Mouse (Mus musculus): ENCODE results near the gene Kcp. TPM values are rescaled to one million over a fixed set of nuclear protein-coding genes. Genes with fewer than 3 reads are reported as not detected.

Gene Kcp
- total and polyA plus RNA-seq, 2 experiments from 2014 or later, result 7.7 to 27.5 TPM

DNA sequence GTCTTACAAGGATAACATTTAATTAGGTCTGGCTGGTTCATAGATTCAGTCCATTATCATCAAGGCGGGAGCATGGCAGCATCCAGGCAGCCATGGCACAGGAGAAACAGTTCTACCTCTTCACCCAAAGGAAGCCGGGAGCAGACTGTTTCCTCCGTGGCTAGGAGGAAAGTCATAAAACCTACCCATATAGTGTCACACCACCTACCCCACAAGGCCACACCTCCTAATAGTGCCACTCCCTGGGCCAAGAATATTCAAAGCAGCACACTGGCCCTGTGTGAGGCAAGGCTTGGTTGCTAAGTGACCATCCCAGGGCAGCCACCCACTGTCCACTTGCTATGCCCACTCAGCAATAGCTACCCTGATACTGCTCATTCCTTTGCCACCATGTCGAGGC is 36.6 kb downstream of the Kcp start, which contains the start of gene Atp6v1fnb:
Gene Atp6v1fnb, plus strand, starts transcription at position 301 of the 400 bp plus-strand sequence.
- Histone ChIP-seq H3K9ac (replicated peaks; ENCODE audit: low read length) (no peak within 1 kb of the TSS), H3K4me1 (ENCODE audit: insufficient read depth, low read length) (peaks cover 6% of the 10 kb centered on the region; the same call in 1 of the 2 replicates), H3K4me3 (ENCODE audit: low read length) (no peak within 1 kb of the TSS), H3K9me3 (ENCODE audit: low read length) (no peaks in the 10 kb centered on the region), H3K27me3 (ENCODE audit: insufficient read depth, low read length) (no peaks in the 10 kb centered on the region), H3K4me2 (ENCODE audit: low read depth, low read length) (no peak within 1 kb of the TSS), H3K36me3 (ENCODE audit: insufficient read depth, low read length) (peaks cover 12% of the 10 kb centered on the region; the same call in 1 of the 2 replicates), H3K27ac (no peak within 1 kb of the TSS)
- no peak for ATAC-seq
- TF ChIP-seq CTCF (IDR thresholded peaks at IDR 0.05; ENCODE audit: low read depth), result no peak
- WGBS, result 96% methylated on average over 4 of the region's 4 CpGs
- DNase-seq (ENCODE audit: low spot score), result no peak

DNA sequence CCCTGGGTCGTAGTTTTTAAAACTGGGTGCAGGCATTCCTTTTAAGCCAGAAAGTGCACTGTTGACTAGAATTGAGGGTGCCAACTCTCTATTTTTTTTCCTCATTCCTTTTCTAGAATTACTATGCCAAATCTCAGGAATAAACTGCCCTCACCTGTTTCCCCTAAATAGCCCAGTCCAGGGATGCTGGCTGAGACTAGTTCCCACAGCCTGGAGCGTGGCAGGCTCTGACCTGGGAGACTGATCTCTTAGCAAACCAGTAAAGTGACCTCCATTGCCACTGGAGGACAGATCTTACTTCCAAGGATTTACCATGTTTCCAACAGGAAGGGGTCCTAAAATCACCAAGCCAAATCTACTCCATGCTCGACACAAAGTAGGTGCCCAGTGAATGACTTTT is 38.9 kb downstream of the Kcp start:
- H3K36me3 ChIP-seq (ENCODE audit: insufficient read depth, low read length), result peaks cover 12% of the 10 kb centered on the region; the same call in 1 of the 2 replicates
- DNase-seq (ENCODE audit: low spot score), result no peak
- peak overlapping the region; percentile 74 for H3K4me2 ChIP-seq (ENCODE audit: low read depth, low read length)
- peak overlapping the region; percentile 52 for H3K9ac ChIP-seq (replicated peaks; ENCODE audit: low read length)
- peak overlapping the region; percentile 74 for H3K4me3 ChIP-seq (ENCODE audit: low read length)
- no peak overlapping the region for H3K27ac ChIP-seq
- no peak for ATAC-seq
- no peaks in the 10 kb centered on the region for H3K9me3 ChIP-seq (ENCODE audit: low read length)
- no peaks in the 10 kb centered on the region for H3K27me3 ChIP-seq (ENCODE audit: insufficient read depth, low read length)
- 88% methylated on average over 3 of the region's 3 CpGs for WGBS
- no peak for TF ChIP-seq CTCF (IDR thresholded peaks at IDR 0.05; ENCODE audit: low read depth)
- peaks cover 6% of the 10 kb centered on the region; the same call in 1 of the 2 replicates for H3K4me1 ChIP-seq (ENCODE audit: insufficient read depth, low read length)

DNA sequence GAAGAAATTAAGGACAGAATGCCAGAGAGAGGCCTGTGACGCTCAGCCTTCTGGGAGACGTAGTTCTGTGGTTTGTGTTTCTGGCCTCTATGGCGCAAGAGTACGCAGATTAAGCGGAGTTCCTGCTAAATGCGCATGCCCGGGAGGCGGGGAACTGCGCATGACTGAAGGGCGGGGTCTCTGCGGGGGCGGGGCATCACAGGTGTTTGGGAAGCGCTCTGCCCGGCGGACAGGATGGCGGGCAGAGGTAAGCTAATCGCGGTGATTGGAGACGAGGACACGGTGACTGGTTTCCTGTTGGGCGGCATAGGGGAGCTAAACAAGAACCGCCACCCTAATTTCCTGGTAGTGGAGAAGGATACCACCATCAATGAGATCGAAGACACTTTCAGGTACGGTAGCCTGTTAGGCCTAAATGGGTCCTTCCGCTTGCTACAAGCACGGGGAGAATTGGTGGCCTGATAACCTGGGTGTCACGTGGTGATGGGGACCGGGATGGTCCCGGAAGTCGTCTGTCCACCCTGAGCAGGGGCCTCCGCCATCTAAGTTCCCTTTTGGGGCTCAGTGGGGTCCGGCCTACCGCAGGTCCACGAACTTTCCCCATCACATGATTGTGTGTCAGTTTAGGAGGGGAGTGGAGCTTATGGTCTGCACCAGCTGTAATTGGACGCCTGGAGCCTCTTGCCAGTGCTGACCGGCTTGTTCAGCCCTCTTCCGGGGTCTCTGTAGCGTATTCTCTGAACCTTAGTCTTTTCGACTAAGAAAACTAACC is 40.0 kb downstream of the Kcp start, which contains the start of gene Atp6v1f:
Gene Atp6v1f, plus strand, starts transcription at position 136 of the 772 bp plus-strand sequence.
- peak within 1 kb of the TSS; percentile 74 for H3K4me3 ChIP-seq (ENCODE audit: low read length)
- H3K4me2 ChIP-seq (ENCODE audit: low read depth, low read length), result peak within 1 kb of the TSS; percentile 74
- peaks cover 12% of the 10 kb centered on the region; the same call in 1 of the 2 replicates for H3K36me3 ChIP-seq (ENCODE audit: insufficient read depth, low read length)
- H3K27me3 ChIP-seq (ENCODE audit: insufficient read depth, low read length), result no peaks in the 10 kb centered on the region
- H3K27ac ChIP-seq, result peak within 1 kb of the TSS; percentile 79
- under 1% methylated on average over 39 of the region's 39 CpGs for WGBS
- peak; percentile 98 for DNase-seq (ENCODE audit: low spot score)
- peak; percentile 95 for ATAC-seq
- no peaks in the 10 kb centered on the region for H3K9me3 ChIP-seq (ENCODE audit: low read length)
- peak; percentile 7; the same call in 1 of the 2 replicates for TF ChIP-seq CTCF (IDR thresholded peaks at IDR 0.05; ENCODE audit: low read depth)
- peaks cover 6% of the 10 kb centered on the region; the same call in 1 of the 2 replicates for H3K4me1 ChIP-seq (ENCODE audit: insufficient read depth, low read length)
- peak within 1 kb of the TSS; percentile 52 for H3K9ac ChIP-seq (replicated peaks; ENCODE audit: low read length)

DNA sequence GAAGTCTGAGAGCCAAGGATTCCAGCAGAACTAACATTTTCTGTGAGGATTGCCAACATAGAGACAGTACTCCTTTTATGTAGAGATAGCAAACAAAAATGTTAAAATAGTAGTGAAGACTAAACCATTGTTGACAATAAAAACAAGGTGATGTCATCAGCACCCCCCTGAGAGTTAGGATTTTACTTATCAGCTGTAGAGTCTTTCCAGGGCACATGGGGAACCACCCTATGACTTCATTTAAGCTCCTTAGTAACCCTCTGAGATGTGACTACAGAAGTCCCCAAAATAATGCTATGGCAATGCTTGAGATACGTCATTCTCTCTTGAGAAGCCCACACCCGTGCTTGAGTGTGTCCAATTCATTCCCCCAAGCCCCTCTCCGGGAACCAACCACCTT is 44.4 kb downstream of the Kcp start:
- Histone ChIP-seq H3K4me3 (ENCODE audit: low read length) (no peak overlapping the region), H3K9ac (replicated peaks; ENCODE audit: low read length) (no peak overlapping the region), H3K27me3 (ENCODE audit: insufficient read depth, low read length) (no peaks in the 10 kb centered on the region), H3K9me3 (ENCODE audit: low read length) (no peaks in the 10 kb centered on the region), H3K27ac (no peak overlapping the region), H3K36me3 (ENCODE audit: insufficient read depth, low read length) (no peaks in the 10 kb centered on the region), H3K4me1 (ENCODE audit: insufficient read depth, low read length) (no peaks in the 10 kb centered on the region), H3K4me2 (ENCODE audit: low read depth, low read length) (no peak overlapping the region)
- DNase-seq (ENCODE audit: low spot score), result no peak
- WGBS, result 89% methylated on average over 3 of the region's 3 CpGs
- no peak for ATAC-seq
- no peak for TF ChIP-seq CTCF (IDR thresholded peaks at IDR 0.05; ENCODE audit: low read depth)

- no peak overlapping the region for H3K9ac ChIP-seq (replicated peaks; ENCODE audit: low read length)
- WGBS, result 52% methylated on average over 7 of the region's 7 CpGs
- H3K4me3 ChIP-seq (ENCODE audit: low read length), result no peak overlapping the region
- H3K4me1 ChIP-seq (ENCODE audit: insufficient read depth, low read length), result no peaks in the 10 kb centered on the region
- DNase-seq (ENCODE audit: low spot score) (no peak), ATAC-seq (no peak)
- H3K4me2 ChIP-seq (ENCODE audit: low read depth, low read length), result no peak overlapping the region
- H3K9me3 ChIP-seq (ENCODE audit: low read length), result no peaks in the 10 kb centered on the region
- H3K36me3 ChIP-seq (ENCODE audit: insufficient read depth, low read length), result no peaks in the 10 kb centered on the region
- H3K27me3 ChIP-seq (ENCODE audit: insufficient read depth, low read length), result no peaks in the 10 kb centered on the region
- H3K27ac ChIP-seq, result no peak overlapping the region
- TF ChIP-seq CTCF (IDR thresholded peaks at IDR 0.05; ENCODE audit: low read depth), result no peak; the same call in 1 of the 2 replicates
These were observed 46.2 kb downstream of the Kcp start for GRCm38 (mm10) chr6:29461502-29461901.

- Histone ChIP-seq H3K36me3 (ENCODE audit: insufficient read depth, low read length) (no peaks in the 10 kb centered on the region), H3K9ac (replicated peaks; ENCODE audit: low read length) (no peak overlapping the region), H3K4me3 (ENCODE audit: low read length) (no peak overlapping the region), H3K4me2 (ENCODE audit: low read depth, low read length) (no peak overlapping the region), H3K9me3 (ENCODE audit: low read length) (no peaks in the 10 kb centered on the region), H3K4me1 (ENCODE audit: insufficient read depth, low read length) (no peaks in the 10 kb centered on the region), H3K27me3 (ENCODE audit: insufficient read depth, low read length) (no peaks in the 10 kb centered on the region), H3K27ac (no peak overlapping the region)
- WGBS, result 96% methylated on average over 6 of the region's 6 CpGs
- DNase-seq (ENCODE audit: low spot score) (no peak), ATAC-seq (no peak)
- TF ChIP-seq CTCF (IDR thresholded peaks at IDR 0.05; ENCODE audit: low read depth), result no peak
These were observed 57.1 kb downstream of the Kcp start for GRCm38 (mm10) chr6:29450667-29451066.

DNA sequence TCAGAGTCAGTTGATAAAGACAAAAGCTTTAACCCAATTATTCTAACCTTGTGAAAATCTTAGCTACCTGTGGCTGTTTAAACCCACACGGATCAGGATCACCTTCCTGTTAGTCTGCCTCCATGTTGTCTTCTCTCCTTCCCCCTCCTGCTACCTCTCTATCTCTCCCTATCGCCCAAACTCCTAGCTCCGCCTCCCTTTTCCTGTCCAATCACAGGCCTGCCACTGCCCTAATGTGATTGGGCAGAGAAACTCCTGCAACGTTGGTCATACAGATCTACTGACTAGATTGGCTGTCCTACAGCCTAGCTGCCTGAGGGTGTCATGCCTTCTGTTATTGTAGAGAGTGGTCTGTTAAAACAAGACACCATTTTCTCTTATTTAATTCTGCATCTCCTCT is 57.9 kb downstream of the Kcp start:
- ATAC-seq, result peak; percentile 49
- WGBS, result 32% methylated on average over 4 of the region's 4 CpGs
- H3K4me1 ChIP-seq (ENCODE audit: insufficient read depth, low read length), result no peaks in the 10 kb centered on the region

More for the DNA sequence above, 57.9 kb downstream of the Kcp start:
- Histone ChIP-seq H3K4me2 (ENCODE audit: low read depth, low read length) (no peak overlapping the region), H3K27ac (no peak overlapping the region), H3K9me3 (ENCODE audit: low read length) (no peaks in the 10 kb centered on the region), H3K9ac (replicated peaks; ENCODE audit: low read length) (no peak overlapping the region), H3K27me3 (ENCODE audit: insufficient read depth, low read length) (no peaks in the 10 kb centered on the region), H3K4me3 (ENCODE audit: low read length) (no peak overlapping the region), H3K36me3 (ENCODE audit: insufficient read depth, low read length) (no peaks in the 10 kb centered on the region)
- no peak for DNase-seq (ENCODE audit: low spot score)
- no peak for TF ChIP-seq CTCF (IDR thresholded peaks at IDR 0.05; ENCODE audit: low read depth)

Data from hindbrain, postnatal 0 days (tissue).